Mouse (Mus musculus) stomach, postnatal 0 days (tissue): ENCODE results near the gene Papss1.

Experiments
- CTCF ChIP-seq: IDR thresholded peaks from 2 replicates; pipeline ENCODE4 v1.5.1; 2016; ENCODE audit warnings: antibody characterized with exemption, low read depth, mild to moderate bottlenecking, moderate library complexity
- EP300 ChIP-seq: optimal IDR thresholded peaks from 2 replicates; pipeline ENCODE3; 2016; ENCODE audit warnings: antibody characterized with exemption

DNA sequence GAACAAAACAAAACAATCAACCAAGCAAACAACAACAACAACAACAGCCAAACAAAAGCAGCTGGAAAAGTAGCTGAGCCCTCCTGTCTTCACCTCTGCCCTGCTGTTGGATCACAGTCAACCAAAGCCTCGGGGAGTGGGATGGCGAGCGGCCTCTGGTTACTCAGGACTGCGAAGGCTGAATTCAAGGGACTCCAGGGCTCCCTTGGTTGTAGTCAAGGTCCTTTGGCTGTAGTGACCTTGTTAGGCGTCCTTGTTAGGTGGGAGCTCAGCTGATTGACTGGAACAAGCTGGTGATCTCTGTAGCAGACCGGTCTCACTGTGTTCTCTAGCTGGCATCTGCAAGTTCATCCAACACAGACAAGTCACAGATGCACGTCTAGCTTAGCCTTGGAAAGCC is 16.5 kb downstream of the Papss1 start:
- TF ChIP-seq CTCF (no peak), EP300 (no peak)
